Mouse (Mus musculus) adipocyte (in vitro differentiated cells): ENCODE measurements around the gene Mei4.

Source experiments
- DNase-seq: peaks from one replicate; pipeline ENCODE4 v3.0.0-alpha.2; 2016; ENCODE audit warnings: low spot score

Gene Mei4

DNA sequence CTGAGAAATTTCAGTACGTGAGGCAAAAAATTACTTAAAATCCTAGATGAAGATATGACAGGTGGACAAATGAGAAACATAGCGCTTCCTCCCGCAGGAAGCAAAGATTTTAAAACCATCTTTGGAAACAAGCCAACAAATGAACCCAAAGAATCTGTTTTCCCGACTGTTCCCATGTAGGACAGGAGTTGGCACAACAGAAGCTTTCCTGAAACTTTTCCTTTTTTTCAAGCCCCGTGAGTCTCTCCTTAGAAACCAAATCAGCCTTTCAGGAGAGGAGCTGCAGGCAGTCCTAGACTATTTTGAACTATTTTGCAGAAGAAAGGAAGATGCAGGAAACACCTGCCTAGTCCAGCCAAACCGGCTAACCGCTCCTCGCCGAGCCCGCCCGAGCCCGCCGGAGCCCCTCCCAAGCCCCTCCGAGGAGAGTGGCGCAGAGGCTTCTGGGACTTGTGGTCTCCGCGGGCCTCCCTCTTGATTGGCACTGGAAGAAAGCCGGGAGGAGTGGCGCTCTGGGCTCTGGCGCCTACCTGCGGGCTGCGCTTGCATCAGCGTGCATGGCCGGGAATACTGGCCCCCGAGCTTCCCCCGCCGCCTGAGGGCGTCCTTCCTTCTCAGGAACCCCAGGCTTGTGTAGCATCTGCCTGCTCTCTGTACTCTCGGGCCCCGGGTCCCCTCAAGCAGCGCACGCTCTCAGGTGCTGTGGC lies at the start of gene Mei4:
Gene Mei4, plus strand, starts transcription at position 490 of the 707 bp plus-strand sequence.
- DNase-seq, result no peak

DNA sequence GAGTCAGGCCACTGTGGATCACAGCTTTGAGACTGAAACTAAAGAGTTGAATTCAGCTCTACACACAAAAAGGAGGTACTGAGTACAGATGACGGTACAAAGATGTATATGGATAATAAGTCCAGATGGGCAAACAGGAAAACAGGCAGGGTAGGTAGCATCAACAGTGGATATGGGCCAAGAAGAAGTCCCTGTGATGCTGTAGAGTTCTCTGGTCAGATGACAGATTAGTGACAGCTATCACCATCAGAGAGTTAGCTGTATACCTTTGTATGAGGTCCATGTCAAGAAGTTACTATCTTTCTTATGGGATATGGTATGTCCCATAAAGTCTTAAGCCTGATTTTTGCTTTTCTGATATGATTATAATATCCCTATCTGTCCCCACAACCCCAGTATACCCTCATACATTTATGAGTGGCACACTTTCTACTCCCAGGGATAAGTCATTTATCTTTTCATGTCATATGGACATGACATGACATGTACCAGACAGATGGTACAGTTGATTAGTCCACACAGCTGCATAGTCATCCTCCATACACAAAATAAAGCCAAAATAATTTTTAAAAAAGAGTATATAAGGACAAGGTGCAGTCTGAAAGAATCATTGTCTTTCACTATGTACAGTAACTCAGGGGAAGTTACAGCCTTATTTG lies 43.6 kb upstream of the Mei4 start:
- no peak for DNase-seq

DNA sequence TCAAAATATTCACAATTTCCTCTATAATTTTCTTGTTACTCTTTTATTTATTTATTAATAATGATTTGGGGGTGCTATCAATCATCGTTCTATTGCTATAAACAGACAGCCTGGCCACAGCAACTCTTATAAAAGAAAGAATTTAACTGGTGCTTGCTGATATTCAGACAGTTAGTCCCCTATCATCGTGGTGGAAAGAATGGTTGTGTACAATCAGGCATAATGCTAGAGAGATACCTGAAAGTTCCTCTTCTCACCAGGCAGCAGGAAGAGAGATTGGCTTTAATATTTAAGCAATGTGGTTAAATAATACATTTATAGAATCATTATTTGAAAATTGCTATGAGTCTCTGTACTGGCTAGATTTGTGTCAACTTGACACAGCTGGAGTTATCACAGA lies 35.9 kb upstream of the Mei4 start:
- DNase-seq, result no peak

DNA sequence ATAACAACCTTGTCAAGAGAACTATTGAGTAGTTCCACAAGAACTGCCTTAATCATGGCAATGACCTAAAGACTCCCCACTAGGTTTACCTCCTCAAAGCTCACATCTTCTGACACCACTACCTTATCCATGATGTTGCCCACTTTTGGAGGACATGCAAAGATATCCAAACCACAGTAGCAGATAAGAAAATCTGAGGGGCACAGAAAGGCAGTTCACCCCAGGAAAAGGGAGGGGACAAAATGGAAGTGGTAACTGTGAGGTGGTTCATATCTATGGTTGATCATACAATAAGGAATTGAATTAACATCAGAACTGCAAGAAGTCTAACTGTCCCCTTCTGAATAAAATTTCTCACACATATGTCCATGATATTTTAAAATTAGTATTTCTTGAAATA lies 29.4 kb upstream of the Mei4 start:
- DNase-seq, result no peak

DNA sequence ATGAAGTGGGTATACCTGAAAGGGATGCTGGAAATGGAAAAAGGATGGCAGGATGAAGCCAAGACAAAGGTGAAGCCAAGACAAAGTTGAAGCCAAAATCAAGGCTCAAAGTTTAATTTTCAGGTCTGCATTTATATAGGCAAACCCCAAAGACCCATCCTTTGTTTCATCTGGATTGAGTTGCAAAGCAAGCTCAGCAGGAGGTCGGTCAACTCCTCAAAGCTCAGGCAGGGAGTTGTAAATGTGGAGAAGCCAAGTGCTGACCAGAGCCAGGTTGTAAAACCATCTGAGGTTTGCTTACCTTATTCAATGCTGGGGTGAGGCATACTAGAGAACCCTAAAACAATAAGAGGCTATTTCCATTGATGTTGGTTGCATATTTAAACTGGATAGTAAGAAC lies 4.6 kb upstream of the Mei4 start:
- no peak for DNase-seq

DNA sequence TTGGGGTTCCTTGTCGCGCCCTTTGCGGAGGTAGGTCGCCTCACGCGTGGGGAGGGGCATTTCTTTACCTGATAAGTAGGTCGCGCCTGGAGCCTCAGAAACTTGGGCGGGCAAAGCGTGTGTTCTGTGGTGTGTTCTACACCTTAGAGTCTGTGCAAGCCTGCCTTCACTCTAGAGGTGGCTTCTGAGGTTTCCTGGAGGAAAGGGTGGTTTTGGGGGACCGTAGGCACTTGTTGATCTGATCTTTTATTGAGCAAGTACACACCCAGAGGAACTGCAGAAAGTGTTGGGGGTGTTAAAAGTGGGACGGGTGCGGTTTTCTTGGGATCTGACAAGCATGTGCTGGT lies 391 bp downstream of the Mei4 start:
- DNase-seq, result no peak

DNA sequence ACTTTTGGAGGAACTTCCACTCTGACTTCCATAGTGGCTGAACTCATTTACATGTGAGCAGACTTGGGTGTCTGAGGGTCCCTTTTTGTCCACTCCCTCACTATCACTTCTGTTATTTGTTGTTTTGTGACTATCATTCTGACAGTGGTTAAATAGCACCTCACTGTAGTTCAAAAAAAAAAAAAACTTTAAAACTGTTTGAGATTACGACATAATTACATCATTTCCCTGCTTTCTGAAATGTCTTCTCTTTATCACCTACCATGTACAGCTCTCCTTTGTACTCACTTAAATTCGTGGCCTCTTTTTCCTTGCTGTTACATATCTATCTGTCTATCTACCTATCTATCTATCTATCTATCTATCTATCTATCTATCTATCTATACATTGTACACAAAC lies 2.6 kb downstream of the Mei4 start:
- no peak for DNase-seq

DNA sequence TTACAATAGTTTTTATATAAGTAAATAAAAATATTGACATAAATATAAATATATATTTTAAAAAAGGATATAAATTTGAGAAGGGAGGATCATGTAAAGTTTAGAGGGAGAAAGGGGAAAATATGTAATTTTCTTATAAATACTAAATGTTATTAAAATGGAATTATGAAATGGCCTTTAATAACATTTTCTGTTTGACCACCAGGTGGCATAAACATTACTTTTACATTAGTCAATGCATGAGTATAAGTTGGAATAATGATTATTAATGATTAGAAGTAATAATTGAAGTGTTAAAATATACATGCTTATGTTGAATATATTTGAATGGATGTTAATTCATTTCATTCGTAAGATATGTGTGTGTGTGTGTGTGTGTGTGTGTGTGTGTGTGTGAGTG lies 58.0 kb downstream of the Mei4 start:
- no peak for DNase-seq

DNA sequence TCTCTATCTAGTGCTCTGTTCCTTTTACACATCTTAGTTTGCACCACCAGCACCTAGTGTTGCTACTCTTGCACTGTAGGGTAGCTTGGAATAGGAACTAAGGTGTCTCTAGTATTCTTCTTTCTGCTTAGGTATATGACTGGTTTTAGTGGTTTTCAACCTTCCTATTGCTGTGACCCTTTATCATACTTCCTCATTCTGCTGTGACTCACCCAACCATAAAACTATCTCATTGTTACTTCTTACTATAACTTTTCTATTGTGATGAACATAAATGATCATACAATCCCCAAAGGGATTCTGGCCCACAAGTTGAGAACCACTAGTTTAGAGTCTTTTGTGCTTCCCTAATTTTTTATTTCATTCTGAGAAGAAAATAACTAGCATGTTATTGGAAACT lies 61.3 kb downstream of the Mei4 start:
- no peak for DNase-seq

DNA sequence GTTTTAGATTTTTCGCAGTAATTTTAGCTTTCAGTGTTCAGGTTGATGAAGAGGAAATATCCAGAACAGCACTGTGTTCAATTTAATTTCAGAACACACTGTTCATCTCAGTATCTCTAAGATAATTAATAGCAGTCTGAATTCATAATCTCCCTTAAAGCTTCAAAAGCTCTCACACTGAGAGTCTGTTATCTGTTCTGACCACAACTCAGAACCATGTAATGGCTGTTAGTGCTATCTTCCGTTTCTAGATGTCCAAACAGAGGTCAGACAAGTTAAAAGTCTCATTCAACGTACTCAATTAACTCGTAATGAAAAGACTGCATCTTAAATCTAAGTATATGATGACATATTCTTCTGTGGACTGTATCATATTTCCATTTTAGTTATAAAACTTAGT lies 77.1 kb downstream of the Mei4 start:
- DNase-seq, result no peak

DNA sequence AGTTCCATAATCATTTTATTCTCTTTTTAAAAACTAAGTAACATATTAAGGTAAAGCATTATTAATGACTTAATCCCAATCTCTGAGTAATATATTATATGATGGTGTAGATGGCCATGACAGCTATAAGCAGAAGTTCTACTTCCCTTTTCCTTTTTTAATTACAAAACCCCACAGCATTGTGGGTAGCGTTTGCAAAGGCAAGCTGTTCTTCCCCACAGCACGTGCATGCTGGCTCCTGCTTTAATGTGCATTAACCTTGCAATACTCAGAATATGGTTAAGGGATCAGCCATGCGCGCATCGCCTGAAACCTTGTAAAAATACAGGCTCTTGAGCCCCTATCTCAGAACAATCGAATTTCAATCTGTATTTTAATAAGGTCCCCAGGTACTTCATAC lies 82.2 kb downstream of the Mei4 start:
- no peak for DNase-seq

DNA sequence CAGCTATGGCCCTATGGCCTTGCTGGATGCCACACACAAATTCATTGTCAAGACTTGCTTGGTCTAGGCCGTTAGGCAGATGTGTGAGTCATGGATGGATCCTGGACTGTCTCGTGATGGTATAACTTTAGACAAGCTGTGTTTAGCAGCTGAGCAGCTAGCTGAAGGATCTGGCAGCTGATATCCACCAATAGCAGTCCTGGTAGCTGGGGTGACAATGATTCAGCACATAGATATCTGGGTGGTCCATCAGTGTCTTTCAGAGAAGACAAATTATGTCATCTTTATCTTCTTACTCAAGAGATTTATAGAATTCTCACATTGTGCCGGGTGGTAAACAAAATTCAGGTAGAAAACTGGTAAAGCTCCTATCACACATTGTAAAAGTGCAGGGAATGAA lies 93.4 kb downstream of the Mei4 start:
- DNase-seq, result no peak

DNA sequence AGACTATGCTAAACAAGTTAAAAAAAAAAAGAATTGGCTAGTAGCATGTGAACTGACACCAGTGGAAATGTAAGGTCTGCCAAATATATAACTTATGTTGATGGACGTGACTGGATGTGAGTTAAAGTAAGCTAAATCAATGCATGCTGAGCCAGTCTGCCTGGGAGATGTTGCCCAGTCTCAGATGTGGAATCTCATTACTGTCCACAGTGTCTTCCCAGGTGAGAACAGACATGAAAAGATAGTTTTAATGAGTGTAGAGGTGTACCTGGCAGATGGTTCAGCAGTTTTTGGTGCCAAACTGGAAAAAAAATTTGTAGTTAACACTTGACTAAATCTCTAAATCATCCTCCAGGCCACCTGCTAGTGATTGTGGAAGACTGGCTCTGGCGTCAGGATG lies 94.4 kb downstream of the Mei4 start:
- no peak for DNase-seq

DNA sequence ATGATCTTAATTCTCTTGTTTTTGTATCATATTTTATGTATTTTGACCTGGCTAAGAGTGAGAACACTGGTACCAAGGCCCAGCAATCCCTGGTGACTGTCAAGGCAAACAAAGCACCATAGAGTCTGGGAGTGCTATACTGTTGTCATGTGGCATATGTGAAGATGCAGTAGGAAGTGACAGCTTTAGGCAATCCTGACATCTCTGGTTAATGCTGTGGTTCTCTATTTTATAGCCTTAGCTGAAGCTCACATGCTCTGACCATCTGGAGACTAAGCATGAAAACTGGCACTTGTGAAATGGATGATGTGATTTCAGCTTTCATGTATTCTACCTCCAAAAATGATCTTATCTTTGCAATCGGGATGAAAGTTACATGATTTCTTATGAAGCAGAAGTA lies 103.3 kb downstream of the Mei4 start:
- DNase-seq, result no peak

DNA sequence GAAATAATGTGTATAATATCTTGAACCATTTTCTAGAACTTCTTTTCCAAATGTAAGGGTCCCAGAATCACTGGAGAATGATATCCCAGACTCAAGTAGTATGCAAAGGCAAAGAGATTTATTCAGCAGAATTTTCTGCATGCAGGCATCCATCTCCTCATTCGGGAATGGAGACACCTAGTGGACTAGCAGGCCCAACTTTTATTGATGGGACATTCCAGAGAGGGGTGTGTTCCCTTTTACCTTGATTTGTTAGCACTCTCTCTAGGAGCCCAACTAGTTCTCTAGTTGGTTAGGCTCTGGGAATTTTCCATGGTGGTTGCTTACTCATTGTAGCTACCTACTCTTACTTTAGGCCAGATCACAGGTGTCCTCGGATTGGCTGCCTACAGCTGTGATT lies 105.5 kb downstream of the Mei4 start:
- no peak for DNase-seq

DNA sequence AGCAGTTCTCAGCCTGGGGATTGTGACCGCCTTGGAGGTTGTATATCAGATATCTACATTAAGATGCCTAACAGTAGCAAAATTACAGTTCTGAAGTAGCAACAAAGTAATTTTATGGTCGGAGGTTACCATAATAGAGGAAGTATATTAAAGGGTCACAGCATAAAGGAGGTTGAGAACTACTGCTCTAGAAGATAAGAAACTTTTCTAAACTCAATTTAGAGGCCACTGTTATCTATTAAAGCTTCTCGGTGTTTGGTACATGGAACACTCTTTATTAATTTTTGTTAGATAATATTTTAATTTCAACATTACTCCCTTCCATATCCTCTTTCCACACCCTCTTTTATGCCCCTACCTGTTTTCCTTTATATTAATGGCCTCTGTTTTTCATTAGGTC lies 119.0 kb downstream of the Mei4 start:
- DNase-seq, result no peak

DNA sequence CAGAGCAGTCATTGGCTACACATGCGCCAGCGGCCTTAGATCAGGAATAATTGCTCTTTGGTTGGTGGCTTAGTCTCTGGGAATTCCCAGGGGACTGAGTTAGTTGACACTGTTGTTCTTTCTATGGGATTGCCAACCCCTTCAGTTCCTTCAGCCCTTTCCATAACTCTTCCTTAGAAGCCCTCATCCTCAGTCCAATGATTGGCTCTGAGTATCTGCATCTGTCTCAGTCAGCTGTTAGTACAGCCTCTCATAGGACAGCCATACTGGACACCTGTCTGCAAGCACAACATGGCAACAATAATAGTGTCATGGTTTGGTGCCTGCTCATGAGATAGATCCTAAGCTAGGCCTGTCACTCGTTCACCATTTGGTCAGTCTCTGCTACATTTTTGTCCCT lies 149.5 kb downstream of the Mei4 start:
- DNase-seq, result no peak

DNA sequence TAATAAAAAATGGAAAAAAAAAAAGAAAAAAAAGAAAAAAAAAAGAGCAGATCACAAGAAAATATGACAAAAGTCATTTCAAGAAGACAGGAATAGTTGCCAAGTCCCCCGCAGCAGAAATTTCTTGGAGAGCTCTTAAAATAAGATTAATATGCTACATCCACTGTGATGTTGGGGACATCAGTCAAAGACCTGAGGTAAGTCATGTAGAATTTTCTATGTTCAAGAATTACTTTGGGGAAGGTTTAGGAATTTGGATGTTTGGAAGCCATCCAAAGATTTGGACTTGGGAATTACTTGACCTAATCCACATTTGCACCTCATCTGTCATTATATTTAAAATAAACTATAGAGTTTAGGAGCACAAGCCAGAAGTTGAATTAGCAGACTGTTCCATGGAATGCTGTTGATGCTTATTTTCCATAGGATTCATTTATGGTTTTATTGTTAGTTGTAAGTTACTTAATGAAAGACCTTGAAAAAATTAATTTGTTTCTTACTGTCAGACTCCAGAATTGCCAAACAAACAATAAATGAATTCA lies 179.1 kb downstream of the Mei4 start:
- no peak for DNase-seq

DNA sequence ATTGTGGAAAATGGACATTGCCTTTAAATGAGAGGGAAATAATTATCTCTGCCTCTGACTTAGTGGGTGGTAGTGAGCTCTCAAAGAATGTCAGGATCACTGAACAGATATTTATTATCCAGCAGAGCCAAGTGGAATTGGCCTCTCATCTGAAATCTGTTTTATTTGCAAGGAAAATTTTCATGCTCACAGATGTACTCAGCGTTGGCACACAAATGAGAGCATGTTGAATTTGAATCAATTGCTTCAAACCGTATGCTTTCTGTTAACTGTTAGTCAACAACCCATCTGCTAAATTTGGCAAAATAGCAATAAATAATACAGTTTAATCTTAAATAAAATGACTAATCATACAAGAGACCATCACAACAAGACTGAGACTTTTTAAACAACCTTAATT lies 181.0 kb downstream of the Mei4 start:
- DNase-seq, result no peak

DNA sequence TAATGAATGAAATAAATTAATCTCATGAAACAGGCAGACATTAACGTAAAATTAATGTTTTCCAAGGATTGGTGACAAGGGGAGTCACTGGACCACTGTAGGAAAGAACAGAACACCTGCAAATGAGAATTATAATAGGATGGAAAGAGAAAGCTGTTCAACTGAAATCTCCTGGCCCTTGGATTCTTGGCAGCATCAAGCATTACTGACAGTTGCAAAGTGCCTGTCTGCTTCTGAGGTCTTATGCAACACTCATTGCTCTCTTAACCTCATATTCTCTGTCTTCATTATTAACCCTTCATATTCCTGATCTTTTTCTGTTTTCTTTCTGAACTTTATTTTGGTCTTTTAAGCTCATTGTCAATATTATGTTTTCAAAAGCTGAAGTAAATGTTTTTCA lies 210.4 kb downstream of the Mei4 start:
- DNase-seq, result no peak

DNA sequence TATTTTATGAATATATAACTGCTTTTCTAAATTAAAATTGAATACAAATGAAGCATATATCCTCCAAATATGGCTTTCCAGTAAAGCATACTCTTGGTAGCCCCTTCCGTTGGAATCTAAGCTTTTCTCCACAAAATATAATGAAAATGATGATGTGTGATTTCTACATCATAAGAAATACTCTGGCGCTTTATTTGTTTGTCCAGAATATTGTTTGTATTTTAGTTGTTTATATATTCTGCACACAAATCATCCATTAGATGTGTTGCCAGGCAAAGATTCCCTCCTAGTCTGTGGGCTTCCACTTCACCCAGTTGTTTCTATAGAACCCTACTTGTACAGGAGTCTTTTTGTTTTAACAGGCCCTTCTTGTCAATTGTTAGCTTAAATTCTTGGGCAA lies 211.8 kb downstream of the Mei4 start:
- DNase-seq, result no peak

DNA sequence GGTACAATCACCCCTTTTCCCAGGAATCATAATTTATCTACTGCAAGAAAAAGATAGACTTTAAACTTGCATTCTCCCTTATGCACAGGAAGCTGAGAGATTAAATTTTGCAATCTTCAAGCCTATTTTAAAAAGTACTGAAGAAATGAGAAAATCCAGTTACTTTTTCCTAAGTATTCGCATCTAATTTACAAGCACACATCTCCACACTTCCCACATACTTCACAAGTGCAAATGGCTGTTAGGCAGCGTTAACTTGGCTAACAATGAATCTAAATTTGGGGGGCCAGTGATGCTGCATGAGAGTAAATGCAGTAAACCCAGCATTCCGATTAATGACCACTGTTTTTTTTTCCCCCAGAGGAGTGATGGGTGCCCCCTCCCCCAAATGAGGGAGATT lies 232.9 kb downstream of the Mei4 start:
- no peak for DNase-seq

DNA sequence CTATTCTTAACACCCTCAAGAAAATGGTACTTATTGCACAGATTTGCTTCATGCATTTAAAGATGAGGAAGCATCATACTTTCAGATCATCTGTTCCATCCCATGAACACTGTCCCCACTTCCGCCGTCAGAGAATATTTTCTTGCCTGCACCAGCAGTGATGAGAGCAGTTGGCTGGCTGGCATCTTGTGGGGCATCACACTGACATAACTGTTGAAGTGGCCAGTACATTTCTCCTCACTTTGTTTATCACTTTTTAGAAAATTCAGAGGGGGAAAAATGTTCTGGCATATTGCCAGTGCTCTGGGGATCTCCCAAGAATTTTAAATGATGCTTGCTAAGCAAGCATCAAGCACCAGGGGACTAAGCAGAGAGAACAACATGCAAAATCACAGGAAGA lies 251.4 kb downstream of the Mei4 start:
- DNase-seq, result no peak

DNA sequence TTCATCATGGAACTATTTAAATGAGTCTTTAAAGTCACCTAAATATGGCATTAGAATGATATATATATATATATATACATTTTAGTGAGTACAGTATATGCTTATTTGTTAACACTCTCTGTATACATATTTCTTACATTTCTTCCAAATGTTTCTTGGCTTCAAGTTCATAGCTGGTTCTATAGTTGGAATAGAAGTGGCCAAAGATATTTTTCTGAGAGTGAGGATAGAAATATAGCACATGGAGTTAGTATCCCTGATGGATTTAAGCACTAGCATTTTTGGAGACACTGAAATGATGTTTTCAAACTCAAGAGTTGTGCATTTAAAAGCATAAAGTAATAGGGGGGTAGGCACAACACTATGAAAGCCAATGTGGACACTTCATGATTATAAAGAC lies 272.6 kb downstream of the Mei4 start:
- no peak for DNase-seq
